Mouse (Mus musculus): ENCODE data around the gene 1700010B08Rik. TPM values are rescaled to one million over a fixed set of nuclear protein-coding genes. Genes with fewer than 3 reads are reported as not detected.

1700010B08Rik gene
- polyA plus RNA-seq, 1 experiment from 2014 or later: not detected

Small RNA genes lying within 50 kb of the gene (microRNA-seq; reads per million reads assigned to microRNA genes)
- gene Mir6340: not detected

Other genes starting within 250 kb of the 1700010B08Rik start
- not detected in 2 replicates for gene 1700021F07Rik, start 196.8 kb upstream of the 1700010B08Rik start, polyA plus RNA-seq (2014; fragmentation: Nextera tagmentation; extraction: Ambion mirVana)
- gene Ankrd60, start 141.1 kb upstream of the 1700010B08Rik start, polyA plus RNA-seq (2014; fragmentation: Nextera tagmentation; extraction: Ambion mirVana): not detected in 2 replicates
- 29.9 and 32.9 TPM in 2 replicates for gene Rab22a, start 59.7 kb upstream of the 1700010B08Rik start, polyA plus RNA-seq (2014; fragmentation: Nextera tagmentation; extraction: Ambion mirVana)
- gene Vapb, start 18.1 kb downstream of the 1700010B08Rik start, polyA plus RNA-seq (2014; fragmentation: Nextera tagmentation; extraction: Ambion mirVana): 7.9 and 10.6 TPM in 2 replicates

Data from heart, embryonic 14.5 days (tissue).